Mouse (Mus musculus): ENCODE measurements at regions not wholly inside any gene's neighbourhood (a gene's known extent, or its start where the extent isn't known, plus 50 kb on each side); places are given as distances from the start of the nearest gene placed in this dataset.

DNA sequence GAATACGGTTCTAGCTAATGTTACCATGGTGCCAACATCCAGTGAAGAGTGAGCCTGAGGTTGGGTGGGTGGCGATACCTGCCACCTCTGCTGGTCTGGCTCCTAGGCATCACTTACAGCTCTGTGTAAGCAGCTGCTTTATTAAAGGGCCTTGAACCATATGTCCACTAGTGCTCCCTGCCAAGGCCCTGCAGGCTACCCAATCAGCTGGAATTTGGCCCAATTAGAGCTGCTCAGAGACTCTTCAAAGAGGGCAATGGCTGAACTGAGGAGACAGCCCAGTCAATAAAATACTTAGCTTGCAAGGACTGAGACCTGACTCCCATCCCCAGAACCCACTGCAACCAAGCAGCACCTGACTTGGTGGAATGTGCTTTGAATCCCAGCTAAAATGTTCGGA is 270.9 kb upstream of the Stt3b start:
- no peak for ATAC-seq (replicated peaks; ENCODE audit: insufficient number of reproducible peaks, low FRiP score, low TSS enrichment, poor library complexity, severe bottlenecking)

DNA sequence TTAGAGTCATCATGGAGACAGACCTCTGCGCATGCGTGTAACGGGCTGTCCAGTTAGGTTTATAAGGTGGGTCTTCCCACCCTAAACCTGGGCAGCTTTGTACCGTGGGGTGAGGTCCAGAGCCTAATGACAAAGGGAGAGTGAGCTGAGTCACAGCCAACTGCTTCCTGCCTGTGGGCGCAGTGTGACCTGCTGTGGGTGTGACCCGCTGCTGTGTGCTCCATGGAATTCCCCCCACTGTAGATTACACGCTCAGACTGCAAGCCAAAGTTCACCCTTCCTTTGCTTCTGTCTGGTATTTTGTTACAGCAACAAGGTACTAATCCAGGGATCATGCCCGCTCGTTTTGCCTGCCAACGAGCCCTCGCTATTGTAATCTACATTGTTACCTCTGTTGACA is 273.3 kb upstream of the Stt3b start:
- no peak; the same call in 1 of the 2 replicates for ATAC-seq (replicated peaks; ENCODE audit: insufficient number of reproducible peaks, low FRiP score, low TSS enrichment, poor library complexity, severe bottlenecking)

DNA sequence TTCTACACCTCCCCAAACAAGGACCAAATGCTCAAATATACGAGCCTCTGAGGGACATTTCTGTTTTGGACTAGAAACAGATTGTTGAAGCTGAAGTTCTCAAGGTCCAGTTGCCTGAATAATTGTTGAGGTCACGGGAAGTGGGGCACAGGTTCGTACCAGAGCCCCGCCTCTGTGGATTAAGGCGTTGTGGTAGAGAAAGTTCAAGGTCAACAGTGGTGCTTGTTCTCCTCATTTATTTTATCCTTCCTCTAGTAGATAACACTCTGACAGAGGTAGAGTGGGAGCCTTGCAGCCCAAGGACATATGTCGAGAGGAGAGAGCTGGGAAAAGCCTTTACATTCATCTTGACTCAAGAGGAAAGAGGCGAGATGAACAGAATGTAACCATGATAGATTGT is 274.7 kb upstream of the Stt3b start:
- no peak for ATAC-seq (replicated peaks; ENCODE audit: insufficient number of reproducible peaks, low FRiP score, low TSS enrichment, poor library complexity, severe bottlenecking)

DNA sequence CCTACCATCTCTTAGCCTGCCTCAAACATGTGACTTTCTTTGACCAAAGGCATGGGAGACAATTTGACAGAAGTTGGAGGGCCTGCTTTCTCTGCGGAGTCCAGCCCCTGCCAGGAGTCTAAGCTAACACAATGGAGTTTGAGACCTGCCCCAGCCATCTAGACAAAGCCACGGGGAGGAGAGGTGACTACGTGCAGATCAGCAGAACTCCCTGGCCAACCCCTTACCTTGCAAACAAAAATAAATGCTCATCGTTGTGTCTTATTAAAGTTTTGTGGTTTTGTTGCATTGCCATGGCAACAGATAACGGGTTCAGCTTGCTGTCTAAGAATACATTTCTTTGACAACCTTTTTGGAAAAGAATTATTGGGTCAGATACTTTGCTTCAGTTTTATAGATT is 282.2 kb upstream of the Stt3b start:
- ATAC-seq (replicated peaks; ENCODE audit: insufficient number of reproducible peaks, low FRiP score, low TSS enrichment, poor library complexity, severe bottlenecking): no peak

DNA sequence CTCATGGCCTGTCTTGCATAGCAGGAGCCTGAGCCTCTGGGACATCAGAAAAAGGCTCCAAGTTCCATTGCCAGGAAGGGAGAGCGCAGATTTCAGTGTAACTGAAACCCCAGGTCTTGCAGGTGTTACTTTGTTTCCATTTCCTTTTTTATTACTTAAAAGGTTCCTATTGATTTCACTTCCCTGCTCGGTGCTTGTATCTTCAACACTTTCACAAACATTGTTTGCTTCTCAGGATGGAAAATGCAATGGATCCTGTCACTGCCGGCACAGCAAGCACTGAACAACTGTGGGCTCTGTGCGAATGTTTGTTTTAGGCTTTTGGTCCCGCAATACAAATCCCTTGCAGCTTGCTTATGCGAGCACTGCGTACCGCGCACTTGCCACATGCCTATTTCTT is 290.0 kb upstream of the Stt3b start:
- no peak for ATAC-seq (replicated peaks; ENCODE audit: insufficient number of reproducible peaks, low FRiP score, low TSS enrichment, poor library complexity, severe bottlenecking)

DNA sequence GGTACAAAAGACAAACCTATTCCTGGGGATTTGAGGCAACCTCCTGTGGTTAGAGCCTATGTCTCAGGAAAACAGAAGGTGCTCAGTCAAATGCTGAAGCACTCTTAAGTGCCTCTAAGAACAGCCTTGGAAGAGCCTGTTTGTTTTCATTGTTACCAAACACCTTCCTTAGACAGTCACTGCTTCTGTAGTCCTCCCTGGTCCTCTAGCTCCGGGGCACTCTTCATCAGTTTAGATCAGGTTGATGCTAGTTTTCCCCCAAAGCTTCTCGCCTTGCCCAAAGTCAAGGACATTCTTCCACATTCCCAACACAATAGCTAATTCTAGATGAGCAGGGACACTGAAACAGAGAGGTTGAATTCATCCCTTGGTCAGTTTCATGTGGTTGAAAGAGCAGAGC is 290.6 kb upstream of the Stt3b start:
- ATAC-seq (replicated peaks; ENCODE audit: insufficient number of reproducible peaks, low FRiP score, low TSS enrichment, poor library complexity, severe bottlenecking): no peak

DNA sequence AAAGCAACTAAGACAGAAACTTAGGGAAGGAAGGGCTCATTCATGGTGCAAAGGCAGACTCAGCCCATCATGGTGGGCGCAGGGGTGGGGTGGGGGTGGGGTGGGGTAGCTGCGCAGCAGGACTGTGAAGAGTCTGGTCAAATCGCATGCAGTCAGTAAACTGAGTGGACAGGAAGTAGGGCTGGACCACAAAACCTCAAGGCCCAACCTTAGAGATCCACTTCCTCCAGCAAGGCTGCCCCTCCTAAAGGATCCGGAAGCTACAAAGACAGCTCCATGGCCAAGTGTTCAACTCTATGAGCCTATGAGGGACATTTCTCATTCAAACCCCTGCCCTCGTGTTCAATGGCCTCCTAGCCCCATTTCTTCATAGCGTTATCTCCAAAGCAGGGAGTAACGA is 292.6 kb upstream of the Stt3b start:
- no peak for ATAC-seq (replicated peaks; ENCODE audit: insufficient number of reproducible peaks, low FRiP score, low TSS enrichment, poor library complexity, severe bottlenecking)

DNA sequence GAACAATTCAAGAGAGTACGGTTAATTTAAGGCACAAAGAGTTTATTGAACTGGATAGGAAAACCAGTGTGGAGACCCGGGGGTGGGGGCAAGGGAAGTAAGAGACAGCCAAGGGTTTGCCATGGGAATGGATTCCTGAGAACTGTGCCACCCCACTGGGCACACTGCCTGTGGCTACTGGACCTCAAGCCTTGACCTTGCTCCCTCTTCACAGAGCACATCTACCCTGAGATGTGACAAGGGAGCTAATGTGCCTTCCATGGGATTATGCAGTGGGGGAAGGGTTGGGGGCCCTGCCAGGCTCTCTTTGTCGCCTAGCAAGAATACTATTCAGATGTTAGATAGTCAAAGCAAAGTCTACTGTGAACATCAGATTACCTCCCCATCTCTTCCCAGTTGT is 294.2 kb upstream of the Stt3b start:
- no peak for ATAC-seq (replicated peaks; ENCODE audit: insufficient number of reproducible peaks, low FRiP score, low TSS enrichment, poor library complexity, severe bottlenecking)

DNA sequence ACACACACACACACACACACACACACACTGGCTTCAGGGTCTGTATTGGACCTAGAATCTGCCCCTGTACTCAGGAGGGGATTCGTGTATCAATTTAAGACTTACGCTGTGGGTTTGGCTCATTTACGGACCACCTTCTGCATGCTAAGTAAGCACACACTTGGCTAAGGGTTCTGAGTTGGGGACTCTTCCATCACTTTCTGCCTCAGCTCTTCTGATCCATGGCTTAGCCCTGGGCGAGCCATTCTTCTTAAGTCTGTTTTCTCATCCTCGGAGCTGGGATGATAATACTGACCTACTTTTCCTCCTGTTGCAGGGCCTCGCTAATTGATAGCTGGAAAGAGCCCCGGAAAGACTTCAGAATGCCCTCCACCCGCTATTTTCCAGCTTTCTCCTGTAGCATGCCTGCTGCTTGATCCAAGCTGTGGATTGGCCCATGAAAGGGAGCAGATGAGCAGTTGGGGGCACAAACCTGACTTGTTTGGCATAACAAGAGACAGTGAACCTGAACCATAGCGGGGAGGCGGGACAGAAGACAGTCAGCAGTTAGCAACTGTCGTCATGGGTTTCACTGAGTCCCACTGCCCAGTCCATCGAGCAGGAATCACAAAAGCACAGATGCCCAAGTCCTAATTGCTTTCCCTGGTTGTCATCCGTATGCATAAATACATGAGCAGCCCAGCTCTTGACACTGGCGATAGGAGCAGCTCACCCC is 294.9 kb upstream of the Stt3b start:
- no peak for ATAC-seq (replicated peaks; ENCODE audit: insufficient number of reproducible peaks, low FRiP score, low TSS enrichment, poor library complexity, severe bottlenecking)

DNA sequence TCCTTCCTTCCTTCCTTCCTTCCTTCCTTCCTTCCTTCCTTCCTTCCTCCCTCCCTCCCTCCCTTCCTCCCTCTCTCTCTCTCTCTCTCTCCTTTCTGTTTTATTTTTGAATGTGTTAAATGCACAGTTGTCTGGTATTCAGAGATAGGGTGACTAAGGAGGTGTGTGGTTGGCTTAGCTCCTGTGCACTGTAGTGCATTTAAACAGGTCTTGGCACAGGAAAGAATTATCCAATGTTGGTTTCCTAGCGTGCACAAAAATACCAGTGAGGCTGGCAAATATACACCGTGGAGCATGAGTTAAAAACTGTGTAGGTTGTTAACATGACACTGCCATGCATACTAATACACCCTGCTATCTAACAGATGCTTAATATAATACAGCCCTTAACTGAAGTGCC is 297.7 kb upstream of the Stt3b start:
- ATAC-seq (replicated peaks; ENCODE audit: insufficient number of reproducible peaks, low FRiP score, low TSS enrichment, poor library complexity, severe bottlenecking): no peak

DNA sequence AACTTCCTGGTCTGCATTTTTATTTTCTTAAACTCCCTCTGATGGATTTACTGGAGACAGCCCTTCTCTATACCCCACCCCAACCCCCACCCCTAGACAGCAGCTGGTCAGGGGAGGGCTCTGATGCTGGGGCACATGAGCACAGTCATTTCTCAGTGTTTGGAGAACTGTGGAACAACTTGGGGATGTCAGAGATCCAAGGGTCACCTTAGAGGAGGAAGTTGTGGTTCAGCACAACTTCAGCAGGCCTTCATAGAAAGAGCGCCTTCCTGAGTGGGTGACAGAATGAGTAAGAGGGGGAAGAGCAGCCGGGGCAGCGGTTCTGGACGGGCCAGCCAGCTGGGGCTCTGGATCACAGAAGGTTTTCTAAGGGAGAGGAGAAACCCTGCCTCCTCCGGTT is 298.2 kb upstream of the Stt3b start:
- no peak; the same call in 1 of the 2 replicates for ATAC-seq (replicated peaks; ENCODE audit: insufficient number of reproducible peaks, low FRiP score, low TSS enrichment, poor library complexity, severe bottlenecking)

DNA sequence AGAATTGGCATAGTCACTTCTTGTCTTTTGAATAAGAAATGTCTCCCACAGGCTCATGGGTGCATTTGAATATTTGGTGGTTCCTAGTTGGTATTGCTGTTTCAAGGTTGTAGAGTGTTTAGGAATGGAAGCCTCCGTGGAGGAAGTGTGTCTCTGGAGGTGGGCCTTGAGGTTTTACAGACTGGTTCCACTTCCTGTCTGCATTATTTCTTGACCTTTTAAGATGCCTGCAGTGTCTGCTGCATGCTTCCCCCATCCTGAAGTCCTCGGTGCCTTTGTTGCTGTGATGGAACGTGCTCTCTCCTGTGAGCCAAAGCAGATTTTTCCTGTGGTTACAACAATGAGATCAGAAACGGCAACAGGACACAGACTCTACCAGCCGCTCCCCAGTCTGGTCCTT is 299.4 kb upstream of the Gadl1 start:
- peak; percentile 64; the same call in 1 of the 2 replicates for ATAC-seq (replicated peaks; ENCODE audit: insufficient number of reproducible peaks, low FRiP score, low TSS enrichment, poor library complexity, severe bottlenecking)

DNA sequence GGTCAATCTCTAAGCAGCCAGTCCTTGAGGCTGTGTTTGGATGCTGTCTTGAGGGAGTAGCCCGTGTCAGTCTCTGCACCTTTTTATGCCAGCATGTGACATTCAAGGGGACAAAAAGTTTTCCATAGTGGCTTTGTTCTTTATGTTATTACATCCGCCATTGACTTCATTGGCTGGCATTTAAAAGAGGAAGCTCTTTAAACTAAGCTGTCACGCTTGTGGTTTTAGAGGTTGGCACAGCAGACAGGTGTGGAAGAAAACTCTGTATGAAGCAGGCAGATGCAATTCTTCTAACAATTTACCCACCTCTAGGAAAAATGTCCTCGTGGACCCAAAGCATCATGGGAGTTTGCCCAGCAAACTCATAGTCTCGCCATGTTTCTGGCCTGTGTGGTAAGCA is 297.5 kb upstream of the Gadl1 start:
- peak; percentile 40; the same call in 1 of the 2 replicates for ATAC-seq (replicated peaks; ENCODE audit: insufficient number of reproducible peaks, low FRiP score, low TSS enrichment, poor library complexity, severe bottlenecking)

DNA sequence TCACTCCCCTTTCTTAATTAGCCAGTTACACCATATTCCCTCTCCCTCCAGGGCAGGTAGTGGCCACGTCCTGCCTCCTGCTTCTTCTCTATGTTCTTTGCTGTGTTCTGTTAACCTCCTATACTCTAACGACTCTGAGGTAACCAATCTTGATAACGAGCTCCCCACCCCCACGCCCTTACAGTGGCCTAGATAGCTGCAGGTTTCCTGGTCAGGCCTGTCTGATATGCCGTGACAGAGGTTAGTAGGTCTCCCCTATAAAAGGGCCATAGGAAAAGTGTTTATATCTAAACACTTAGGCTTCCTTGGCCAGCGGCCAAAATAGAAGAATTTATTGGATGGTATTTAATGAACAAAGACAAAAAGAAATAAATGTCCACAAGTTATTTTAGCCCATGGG is 296.3 kb upstream of the Gadl1 start:
- no peak for ATAC-seq (replicated peaks; ENCODE audit: insufficient number of reproducible peaks, low FRiP score, low TSS enrichment, poor library complexity, severe bottlenecking)

DNA sequence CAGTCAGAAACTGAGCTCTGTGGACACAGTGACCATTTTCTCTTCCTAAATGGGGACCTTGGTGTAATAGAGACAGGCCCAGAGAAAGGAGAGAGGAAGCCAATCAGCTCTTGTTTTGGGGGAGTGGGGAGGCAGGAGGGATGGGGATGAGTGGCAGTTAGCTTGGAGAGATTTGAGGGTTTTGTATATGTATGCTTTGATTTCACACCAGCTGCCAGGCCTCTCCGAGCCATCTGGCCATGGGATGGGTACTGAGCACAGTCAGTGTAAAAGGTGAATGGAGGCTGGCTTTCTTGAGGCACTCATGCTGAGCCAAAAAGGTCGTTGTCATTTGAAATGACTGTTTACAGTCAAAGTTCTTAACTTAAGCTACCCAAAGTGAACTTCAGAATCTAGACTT is 295.2 kb upstream of the Gadl1 start:
- ATAC-seq (replicated peaks; ENCODE audit: insufficient number of reproducible peaks, low FRiP score, low TSS enrichment, poor library complexity, severe bottlenecking): no peak

DNA sequence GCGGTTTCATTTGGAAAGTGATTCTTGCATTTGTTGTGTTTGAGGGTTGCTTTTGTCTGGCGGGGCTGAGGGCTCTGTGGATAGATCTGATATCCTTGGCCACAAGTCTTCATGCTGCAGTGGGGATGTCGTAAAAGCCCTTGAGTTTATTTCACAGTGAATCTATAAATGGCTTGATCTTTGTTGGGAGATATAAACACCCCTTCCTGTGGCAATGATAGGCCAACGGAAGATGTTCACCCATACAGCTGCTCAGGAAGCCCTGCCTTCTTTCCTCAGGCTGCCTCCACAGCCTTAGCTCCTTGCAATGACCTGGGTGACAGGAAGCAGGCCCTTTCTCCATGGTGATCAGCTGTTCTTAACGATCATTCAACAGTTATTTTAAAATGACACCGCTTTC is 291.3 kb upstream of the Gadl1 start:
- no peak for ATAC-seq (replicated peaks; ENCODE audit: insufficient number of reproducible peaks, low FRiP score, low TSS enrichment, poor library complexity, severe bottlenecking)

DNA sequence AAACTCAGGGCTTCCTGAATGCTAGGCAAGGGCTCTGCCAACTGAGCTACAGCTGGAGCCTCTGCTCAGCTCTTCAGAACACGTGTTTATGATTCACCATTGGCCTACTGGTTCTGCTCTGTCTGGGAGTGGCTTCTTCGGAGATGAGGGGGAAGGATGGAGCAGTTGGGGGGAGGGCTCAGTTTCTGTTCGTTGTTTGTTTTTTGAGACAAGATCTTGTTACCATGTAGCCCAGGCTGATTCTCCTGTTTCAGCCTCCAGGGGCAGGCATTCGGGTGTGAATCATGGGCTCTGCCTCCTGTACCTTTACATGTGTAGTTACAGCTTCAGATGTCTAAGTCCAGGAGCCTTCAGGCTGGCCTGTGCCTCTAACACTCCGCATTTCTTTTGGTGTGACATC is 285.3 kb upstream of the Gadl1 start:
- peak; percentile 60 for ATAC-seq (replicated peaks; ENCODE audit: insufficient number of reproducible peaks, low FRiP score, low TSS enrichment, poor library complexity, severe bottlenecking)

DNA sequence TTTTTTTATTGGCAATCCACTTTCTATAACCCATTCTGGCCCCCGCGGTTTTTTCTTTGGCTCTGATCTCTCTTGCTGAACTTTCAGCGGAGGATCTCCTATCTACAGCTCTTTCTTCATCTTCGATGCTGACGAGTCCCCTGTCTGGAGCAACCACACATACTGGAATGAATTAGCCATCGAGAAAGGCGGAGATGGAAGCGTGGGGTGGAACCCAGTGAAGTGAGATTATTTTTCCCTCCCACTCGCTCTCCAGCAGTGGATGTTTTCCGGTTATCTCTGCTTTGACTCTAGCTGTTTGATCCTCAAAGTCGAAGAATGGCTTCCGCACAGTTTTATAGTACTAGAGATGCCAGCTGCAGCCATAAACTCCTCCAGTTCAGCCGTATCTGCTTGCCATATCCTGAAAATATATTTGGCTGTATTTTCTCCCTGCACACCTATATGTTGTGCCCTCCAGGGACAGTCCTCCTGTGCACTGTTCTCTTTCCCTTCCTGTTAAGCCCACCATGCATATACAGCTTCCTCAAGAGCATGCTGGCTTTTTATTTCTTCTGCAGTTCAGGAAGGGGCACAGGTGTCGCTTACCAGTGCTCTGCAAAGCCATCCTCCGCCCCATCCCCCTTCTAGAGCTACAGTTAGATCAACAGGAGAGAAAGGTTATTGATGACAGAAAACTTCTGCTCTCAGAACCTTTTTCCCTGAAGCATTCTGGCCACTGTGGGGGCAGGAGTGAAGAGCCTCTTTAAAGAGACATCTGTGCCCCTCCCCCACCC is 284.3 kb upstream of the Gadl1 start:
- ATAC-seq (replicated peaks; ENCODE audit: insufficient number of reproducible peaks, low FRiP score, low TSS enrichment, poor library complexity, severe bottlenecking): no peak

DNA sequence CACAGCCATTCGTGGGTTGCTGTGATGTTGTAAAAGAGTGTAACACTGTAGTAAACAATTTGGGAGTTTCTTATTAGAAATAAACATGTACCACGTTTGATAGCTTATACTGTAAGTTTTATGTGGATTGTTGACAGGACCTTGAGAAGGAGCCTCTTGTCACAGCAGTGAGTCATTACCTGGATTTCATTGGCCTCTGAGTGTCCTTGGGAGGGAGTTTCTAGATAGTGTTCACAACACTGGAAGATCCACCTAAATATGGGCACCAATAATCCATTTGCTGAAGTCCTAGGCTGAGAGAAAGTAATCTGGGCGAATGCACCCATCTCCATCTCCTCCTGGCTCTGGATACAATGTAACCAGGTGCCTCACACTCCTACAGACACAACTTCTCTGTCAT is 281.7 kb upstream of the Gadl1 start:
- no peak for ATAC-seq (replicated peaks; ENCODE audit: insufficient number of reproducible peaks, low FRiP score, low TSS enrichment, poor library complexity, severe bottlenecking)

DNA sequence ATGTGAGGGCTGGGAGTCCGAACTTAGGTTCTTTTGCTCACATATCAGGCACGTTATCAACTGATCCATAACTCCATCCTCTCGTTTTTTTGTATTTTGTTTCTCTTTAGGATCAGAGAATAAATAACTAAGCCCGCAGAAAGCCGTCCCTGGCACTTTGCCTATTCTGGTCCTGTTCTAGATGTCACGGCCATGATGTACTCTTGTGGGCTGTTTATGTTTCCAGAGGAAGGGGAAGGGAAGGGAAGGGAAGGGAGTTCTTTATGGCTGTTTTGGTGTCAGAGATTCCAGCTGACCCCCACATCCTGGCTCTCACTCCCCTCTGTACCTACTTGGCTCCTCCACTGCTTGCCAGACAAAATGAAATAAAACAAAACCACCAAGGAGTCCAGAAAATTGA is 272.1 kb upstream of the Gadl1 start:
- ATAC-seq (replicated peaks; ENCODE audit: insufficient number of reproducible peaks, low FRiP score, low TSS enrichment, poor library complexity, severe bottlenecking): no peak

Measured in monocyte, adult 5-6 weeks (primary cell).